Mouse (Mus musculus): ENCODE measurements around the gene 1700001P01Rik. TPM values are rescaled to one million over a fixed set of nuclear protein-coding genes. Genes with fewer than 3 reads are reported as not detected.

Gene 1700001P01Rik
- 1 to 10 TPM in 1 of 2 experiments, under 1 TPM in 1; 0.63 to 1.3 TPM for total RNA-seq (2021)

- no peak for DNase-seq (ENCODE audit: extremely low spot score in 1 of 2, low spot score in 1 of 2)
Observed at GRCm38 (mm10) chr11:97775808-97776496, at the start of gene 1700001P01Rik. Gene 1700001P01Rik, minus strand, starts transcription at chr11:97775918.

GRCm38 (mm10) chr11:97825295-97825694, 49.6 kb upstream of the 1700001P01Rik start:
- DNase-seq (ENCODE audit: extremely low spot score in 1 of 2, low spot score in 1 of 2), result no peak

- DNase-seq (ENCODE audit: extremely low spot score in 1 of 2, low spot score in 1 of 2), result no peak
Observed at GRCm38 (mm10) chr11:97824895-97825294, 49.2 kb upstream of the 1700001P01Rik start.

DNA sequence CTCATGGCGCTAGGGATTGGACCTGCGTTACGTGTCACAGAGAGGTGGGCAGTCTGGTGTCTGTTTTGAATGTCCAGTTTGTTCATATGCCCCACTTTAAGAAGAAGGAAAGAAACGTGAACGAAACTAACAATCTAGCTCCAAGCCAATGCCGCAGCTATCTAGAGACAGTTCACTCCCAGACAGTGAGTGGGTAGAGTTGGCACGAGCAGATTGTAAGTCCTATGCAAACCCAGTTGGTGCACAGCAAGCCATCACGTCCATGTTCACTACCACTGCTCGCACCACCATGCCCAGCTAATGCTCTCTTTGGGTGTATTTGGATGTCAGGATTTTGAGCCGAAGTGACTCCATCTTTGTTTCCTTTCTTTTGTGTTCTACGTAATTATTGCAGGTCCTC, 48.5 kb upstream of the 1700001P01Rik start:
- no peak for DNase-seq (ENCODE audit: extremely low spot score in 1 of 2, low spot score in 1 of 2)

- no peak for DNase-seq (ENCODE audit: extremely low spot score in 1 of 2, low spot score in 1 of 2)
Observed at GRCm38 (mm10) chr11:97822840-97823603, 47.3 kb upstream of the 1700001P01Rik start.

DNA sequence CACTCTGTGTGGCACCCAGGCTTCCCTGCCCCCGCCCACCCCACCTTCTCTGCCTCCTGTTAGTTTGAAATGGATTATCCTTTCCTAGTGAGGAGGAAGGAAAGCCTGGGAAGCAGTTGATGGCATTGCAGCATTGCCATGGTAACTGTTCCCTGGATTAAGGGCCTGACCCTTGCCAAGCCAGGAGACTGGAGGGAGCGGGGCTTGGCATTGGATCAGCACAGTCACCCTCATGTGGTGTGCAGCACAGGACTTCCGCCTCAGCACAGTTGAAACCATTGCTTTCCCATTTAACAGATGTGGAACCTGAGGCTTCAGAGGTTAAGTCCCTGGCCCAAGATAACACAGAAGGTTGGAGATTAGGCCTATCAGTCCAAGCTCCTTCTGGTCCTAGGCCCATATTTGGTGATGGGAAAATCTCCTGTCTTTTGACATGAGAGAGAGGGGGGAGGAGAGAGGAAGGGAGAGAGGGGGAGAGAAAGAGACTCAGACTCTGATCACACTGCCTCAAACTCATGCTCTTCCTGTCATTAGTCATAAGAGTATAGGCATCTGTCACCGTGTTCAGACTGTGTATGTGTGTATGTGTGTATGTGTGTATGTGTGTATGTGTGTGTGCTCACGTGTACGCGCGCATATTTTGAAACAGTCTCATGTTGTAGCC, 45.8 kb upstream of the 1700001P01Rik start:
- no peak for DNase-seq (ENCODE audit: extremely low spot score in 1 of 2, low spot score in 1 of 2)

- no peak for DNase-seq (ENCODE audit: extremely low spot score in 1 of 2, low spot score in 1 of 2)
Observed at GRCm38 (mm10) chr11:97820840-97821239, 45.1 kb upstream of the 1700001P01Rik start.

DNA sequence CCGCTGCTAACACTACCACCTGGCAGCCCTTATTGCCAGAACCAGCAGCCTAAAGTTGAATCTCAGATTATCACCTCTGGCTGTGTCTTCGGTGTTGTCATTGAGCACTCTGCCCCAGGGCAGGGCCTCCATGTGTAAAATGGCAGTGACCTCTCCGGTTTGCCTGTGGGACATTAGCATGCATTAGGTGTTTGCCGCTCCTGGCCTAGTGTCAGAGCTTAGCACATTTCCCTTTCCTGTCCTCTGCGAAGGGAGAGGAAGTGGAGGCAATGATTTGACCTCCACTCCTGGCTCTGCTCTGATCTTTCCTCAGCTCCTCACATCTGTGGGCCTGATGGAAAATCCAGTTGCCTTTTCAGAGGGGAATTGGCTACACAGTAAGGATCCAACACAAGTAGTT, 44.2 kb upstream of the 1700001P01Rik start:
- no peak for DNase-seq (ENCODE audit: extremely low spot score in 1 of 2, low spot score in 1 of 2)

DNA sequence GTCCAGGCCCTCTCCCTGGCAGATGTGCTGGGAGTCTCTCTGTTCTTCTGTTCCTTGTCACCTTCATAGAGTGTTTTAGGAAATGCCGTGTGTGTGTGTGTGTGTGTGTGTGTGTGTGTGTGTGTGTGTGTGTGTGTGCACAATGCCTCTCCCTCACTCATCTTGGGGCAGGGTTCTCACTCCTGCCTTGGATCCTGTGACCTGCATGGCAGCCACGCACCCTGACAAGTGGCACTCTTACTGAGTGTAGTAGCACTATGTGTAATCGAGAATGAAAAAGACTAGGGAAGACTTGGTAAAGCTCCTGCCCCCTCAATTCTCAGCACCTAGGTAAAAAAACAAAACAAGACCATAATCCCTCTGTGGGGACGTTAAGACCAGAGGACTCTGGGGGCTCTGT, 43.4 kb upstream of the 1700001P01Rik start:
- DNase-seq (ENCODE audit: extremely low spot score in 1 of 2, low spot score in 1 of 2), result no peak

DNA sequence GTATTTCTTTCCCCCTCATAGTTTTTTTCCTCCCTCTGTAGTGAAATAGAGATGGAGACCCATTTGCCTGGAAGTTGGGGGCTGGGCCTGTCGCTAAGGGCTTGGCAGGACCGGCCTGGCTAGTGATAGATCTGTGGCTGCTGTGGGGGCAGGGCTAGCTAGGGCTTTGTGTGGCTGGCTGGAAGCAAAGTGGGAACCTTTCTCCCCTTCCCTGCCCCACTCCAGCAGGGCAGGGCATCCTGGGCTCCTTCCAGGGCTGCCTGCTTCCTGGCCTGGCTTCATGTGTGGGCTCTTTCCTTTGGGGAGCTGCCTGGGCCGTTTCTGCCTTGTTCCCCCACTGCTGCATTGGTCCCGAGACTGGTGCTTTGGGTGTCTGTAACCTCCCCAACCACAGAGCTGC, 42.9 kb upstream of the 1700001P01Rik start:
- DNase-seq (ENCODE audit: extremely low spot score in 1 of 2, low spot score in 1 of 2), result peak in 1 of 2 experiments; percentile 38

GRCm38 (mm10) chr11:97818003-97818402, 42.3 kb upstream of the 1700001P01Rik start:
- DNase-seq (ENCODE audit: extremely low spot score in 1 of 2, low spot score in 1 of 2), result no peak

DNA sequence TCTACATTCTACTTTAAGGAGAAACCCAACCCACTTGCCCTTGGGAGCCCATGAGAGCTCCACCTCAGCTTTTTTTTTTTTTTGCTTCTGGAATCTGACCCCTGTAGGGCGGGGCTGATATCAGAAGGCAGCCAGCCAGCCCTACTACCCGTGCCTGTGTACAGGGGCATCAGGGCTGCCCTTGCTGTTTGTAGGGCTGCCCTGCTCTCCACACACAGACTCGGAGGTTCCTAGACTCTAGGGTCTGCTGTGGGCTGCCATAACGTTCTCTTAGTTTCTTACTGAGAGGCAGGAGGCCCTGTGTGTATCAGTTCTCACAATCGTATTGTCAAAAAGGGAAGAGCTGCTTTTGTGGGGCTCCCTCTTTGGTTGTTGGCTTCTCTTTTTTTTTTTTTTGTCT, 41.7 kb upstream of the 1700001P01Rik start:
- no peak for DNase-seq (ENCODE audit: extremely low spot score in 1 of 2, low spot score in 1 of 2)

GRCm38 (mm10) chr11:97816916-97817315, 41.2 kb upstream of the 1700001P01Rik start:
- DNase-seq (ENCODE audit: extremely low spot score in 1 of 2, low spot score in 1 of 2), result no peak

- DNase-seq (ENCODE audit: extremely low spot score in 1 of 2, low spot score in 1 of 2), result no peak
Observed at GRCm38 (mm10) chr11:97816176-97816575, 40.5 kb upstream of the 1700001P01Rik start.

- DNase-seq (ENCODE audit: extremely low spot score in 1 of 2, low spot score in 1 of 2), result no peak
Observed at GRCm38 (mm10) chr11:97815736-97816135, 40.0 kb upstream of the 1700001P01Rik start.

GRCm38 (mm10) chr11:97813746-97814515, 38.2 kb upstream of the 1700001P01Rik start:
- DNase-seq (ENCODE audit: extremely low spot score in 1 of 2, low spot score in 1 of 2), result no peak

GRCm38 (mm10) chr11:97813085-97813484, 37.4 kb upstream of the 1700001P01Rik start:
- DNase-seq (ENCODE audit: extremely low spot score in 1 of 2, low spot score in 1 of 2), result no peak

- DNase-seq (ENCODE audit: extremely low spot score in 1 of 2, low spot score in 1 of 2), result no peak
Observed at GRCm38 (mm10) chr11:97812491-97812921, 36.8 kb upstream of the 1700001P01Rik start.

GRCm38 (mm10) chr11:97811569-97812362, 36.0 kb upstream of the 1700001P01Rik start:
- no peak for DNase-seq (ENCODE audit: extremely low spot score in 1 of 2, low spot score in 1 of 2)

DNA sequence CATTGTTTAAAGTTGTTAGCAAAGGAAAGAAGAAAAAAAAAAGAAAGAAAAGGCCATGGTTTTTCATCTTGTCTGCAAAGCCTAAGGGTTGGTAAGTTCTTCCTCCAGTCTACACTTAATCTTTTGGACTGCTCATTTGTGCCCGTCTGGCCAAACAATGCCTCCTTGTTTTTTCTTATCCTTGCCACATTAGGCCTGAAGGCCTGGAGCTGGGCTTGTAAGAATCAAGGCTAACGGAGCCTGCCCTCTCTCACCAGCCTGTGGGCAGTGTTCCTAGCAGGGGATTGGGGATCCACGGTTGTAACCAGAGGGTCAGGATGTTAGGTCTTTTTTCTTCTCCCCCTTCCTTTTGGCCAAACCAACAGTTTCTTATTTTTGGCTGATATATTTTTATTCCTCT, 35.3 kb upstream of the 1700001P01Rik start:
- DNase-seq (ENCODE audit: extremely low spot score in 1 of 2, low spot score in 1 of 2), result no peak
